Mouse (Mus musculus) c-Kit-positive CD71-positive TER-119-positive erythroid progenitor cells, embryonic 14.5 days (primary cell): ENCODE measurements at regions not wholly inside any gene's neighbourhood (a gene's known extent, or its start where the extent isn't known, plus 50 kb on each side); places are given as distances from the start of the nearest gene placed in this dataset.

Experiments
- DNase-seq: peaks from one replicate; pipeline ENCODE4 v3.0.0-alpha.2; 2013; ENCODE audit warnings: low spot score

- no peak for DNase-seq
Measured at GRCm38 (mm10) chr13:52150281-52150680, 303.8 kb downstream of the Gadd45g start.

GRCm38 (mm10) chr13:52151777-52152176, 305.3 kb downstream of the Gadd45g start:
- DNase-seq = no peak

GRCm38 (mm10) chr13:52152221-52152620, 305.7 kb downstream of the Gadd45g start:
- DNase-seq = no peak

GRCm38 (mm10) chr13:52153030-52153429, 306.6 kb downstream of the Gadd45g start:
- DNase-seq = no peak

GRCm38 (mm10) chr13:52153576-52153975, 307.1 kb downstream of the Gadd45g start:
- DNase-seq = no peak

GRCm38 (mm10) chr13:52154111-52154843, 307.8 kb downstream of the Gadd45g start:
- DNase-seq = no peak

- no peak for DNase-seq
Measured at GRCm38 (mm10) chr13:52154844-52155587, 308.5 kb downstream of the Gadd45g start.

GRCm38 (mm10) chr13:52155588-52156086, 309.2 kb downstream of the Gadd45g start:
- DNase-seq = no peak

GRCm38 (mm10) chr13:52162676-52163075, 316.2 kb downstream of the Gadd45g start:
- no peak for DNase-seq

GRCm38 (mm10) chr13:52165531-52165930, 319.1 kb downstream of the Gadd45g start:
- DNase-seq = no peak

- no peak for DNase-seq
Measured at GRCm38 (mm10) chr13:52167968-52168367, 321.5 kb downstream of the Gadd45g start.

- DNase-seq = no peak
Measured at GRCm38 (mm10) chr13:52172706-52173346, 326.3 kb downstream of the Gadd45g start.

GRCm38 (mm10) chr13:52175665-52176064, 329.2 kb downstream of the Gadd45g start:
- no peak for DNase-seq

GRCm38 (mm10) chr13:52179977-52180376, 333.5 kb downstream of the Gadd45g start:
- no peak for DNase-seq

- no peak for DNase-seq
Measured at GRCm38 (mm10) chr13:52183635-52184034, 337.2 kb downstream of the Gadd45g start.

GRCm38 (mm10) chr13:52185574-52185973, 339.1 kb downstream of the Gadd45g start:
- DNase-seq = no peak

- DNase-seq = no peak
Measured at GRCm38 (mm10) chr13:52187841-52188604, 341.5 kb downstream of the Gadd45g start.

GRCm38 (mm10) chr13:52188605-52189003, 342.1 kb downstream of the Gadd45g start:
- DNase-seq = no peak

GRCm38 (mm10) chr13:52189382-52189923, 341.6 kb downstream of the Diras2 start:
- DNase-seq = no peak

- DNase-seq = no peak
Measured at GRCm38 (mm10) chr13:52190256-52190655, 340.8 kb downstream of the Diras2 start.

- no peak for DNase-seq
Measured at GRCm38 (mm10) chr13:52190848-52191590, 340.1 kb downstream of the Diras2 start.
